Mouse (Mus musculus): ENCODE results near the gene Madcam1. TPM values are rescaled to one million over a fixed set of nuclear protein-coding genes. Genes with fewer than 3 reads are reported as not detected.

Gene Madcam1
- polyA plus RNA-seq (2014; fragmentation: Illumina TruSeq; extraction: RNeasy Lipid Tissue Mini Kit (QIAGEN cat#74804); ENCODE audit: low replicate concordance), result not detected

GRCm38 (mm10) chr10:79664131-79664665 lies at the start of gene Madcam1:
Gene Madcam1, plus strand, starts transcription at chr10:79664559.

GRCm38 (mm10) chr10:79637128-79638110 lies 26.9 kb upstream of the Madcam1 start, which contains the start of gene Shc2:
Gene Shc2, minus strand, starts transcription at chr10:79637918.

GRCm38 (mm10) chr10:79645711-79646110 lies 18.6 kb upstream of the Madcam1 start, which contains the start of gene Odf3l2:
Gene Odf3l2, minus strand, starts transcription at chr10:79645738.

GRCm38 (mm10) chr10:79668771-79669575 lies 4.6 kb downstream of the Madcam1 start, which contains the start of gene Tpgs1:
Gene Tpgs1, plus strand, starts transcription at chr10:79669369.

GRCm38 (mm10) chr10:79681591-79682245 lies 17.4 kb downstream of the Madcam1 start, which contains the start of gene Cdc34:
Gene Cdc34, plus strand, starts transcription at chr10:79682195.

GRCm38 (mm10) chr10:79688720-79689119 lies 24.4 kb downstream of the Madcam1 start, which contains the start of gene Gzmm:
Gene Gzmm, plus strand, starts transcription at chr10:79689020.

DNA sequence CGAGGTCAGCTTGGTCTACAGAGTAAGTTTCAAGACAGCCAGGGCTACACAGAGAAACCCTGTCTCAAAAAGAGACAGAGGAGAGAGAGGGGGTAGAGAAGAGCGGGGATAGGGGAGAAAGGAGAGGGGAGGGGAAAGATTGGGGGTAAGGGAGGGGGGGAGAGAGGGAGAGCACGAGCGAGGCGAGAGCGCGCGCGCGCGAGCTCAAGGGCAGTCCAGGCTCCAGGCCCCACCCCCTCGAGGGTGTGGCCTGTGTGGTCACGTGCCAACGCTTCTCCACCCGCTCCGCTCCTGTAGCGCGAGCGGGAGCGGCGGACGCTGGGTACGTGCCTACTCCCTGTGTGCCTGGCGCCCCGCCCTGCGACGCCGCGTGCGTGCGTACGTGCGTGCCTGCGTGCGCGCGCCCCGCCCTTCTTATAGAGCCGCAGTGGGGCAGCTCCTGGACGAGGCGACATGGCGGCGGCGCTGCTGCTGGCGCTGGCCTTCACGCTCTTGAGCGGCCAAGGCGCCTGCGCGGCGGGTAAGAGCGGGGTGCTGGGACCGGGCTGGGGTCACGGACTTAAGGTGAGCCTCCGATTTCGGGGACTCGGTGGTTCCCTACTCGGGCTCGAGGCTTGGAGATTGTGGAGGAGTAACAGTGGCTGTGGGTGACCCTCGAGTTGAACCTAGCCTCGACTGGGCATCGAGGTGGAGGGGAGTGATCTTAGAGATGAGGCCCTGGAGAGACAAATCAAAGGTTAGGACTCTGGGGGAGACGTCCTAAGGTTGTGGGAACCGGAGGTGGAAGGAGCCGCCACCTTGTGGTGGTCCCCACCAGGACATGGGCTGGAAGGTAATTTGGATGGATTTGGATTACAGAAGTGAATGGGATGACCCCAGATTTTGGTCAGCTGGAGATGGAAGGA lies 40.0 kb downstream of the Madcam1 start, which contains the start of gene Bsg:
Gene Bsg, plus strand, starts transcription at position 427 of the 905 bp plus-strand sequence.

GRCm38 (mm10) chr10:79716254-79716987 lies 52.1 kb downstream of the Madcam1 start, which contains the start of gene Hcn2:
Gene Hcn2, plus strand, starts transcription at chr10:79716634.

Other genes starting within 250 kb of the Madcam1 start
- gene Vmn2r83, start 195.8 kb upstream of the Madcam1 start, polyA plus RNA-seq (2014; fragmentation: Illumina TruSeq; extraction: RNeasy Lipid Tissue Mini Kit (QIAGEN cat#74804); ENCODE audit: low replicate concordance), result not detected
- gene Plpp2, start 130.8 kb upstream of the Madcam1 start, polyA plus RNA-seq (2014; fragmentation: Illumina TruSeq; extraction: RNeasy Lipid Tissue Mini Kit (QIAGEN cat#74804); ENCODE audit: low replicate concordance), result 6.5 TPM
- not detected for gene Mier2, start 109.4 kb upstream of the Madcam1 start, polyA plus RNA-seq (2014; fragmentation: Illumina TruSeq; extraction: RNeasy Lipid Tissue Mini Kit (QIAGEN cat#74804); ENCODE audit: low replicate concordance)
- not detected for gene Theg, start 77.2 kb upstream of the Madcam1 start, polyA plus RNA-seq (2014; fragmentation: Illumina TruSeq; extraction: RNeasy Lipid Tissue Mini Kit (QIAGEN cat#74804); ENCODE audit: low replicate concordance)
- 0.11 TPM for gene C2cd4c, start 50.5 kb upstream of the Madcam1 start, polyA plus RNA-seq (2014; fragmentation: Illumina TruSeq; extraction: RNeasy Lipid Tissue Mini Kit (QIAGEN cat#74804); ENCODE audit: low replicate concordance)
- 0.30 TPM for gene Shc2, start 26.6 kb upstream of the Madcam1 start, polyA plus RNA-seq (2014; fragmentation: Illumina TruSeq; extraction: RNeasy Lipid Tissue Mini Kit (QIAGEN cat#74804); ENCODE audit: low replicate concordance)
- not detected for gene Odf3l2, start 18.8 kb upstream of the Madcam1 start, polyA plus RNA-seq (2014; fragmentation: Illumina TruSeq; extraction: RNeasy Lipid Tissue Mini Kit (QIAGEN cat#74804); ENCODE audit: low replicate concordance)
- gene Tpgs1, start 4.8 kb downstream of the Madcam1 start, polyA plus RNA-seq (2014; fragmentation: Illumina TruSeq; extraction: RNeasy Lipid Tissue Mini Kit (QIAGEN cat#74804); ENCODE audit: low replicate concordance), result not detected
- not detected for gene Cdc34, start 17.6 kb downstream of the Madcam1 start, polyA plus RNA-seq (2014; fragmentation: Illumina TruSeq; extraction: RNeasy Lipid Tissue Mini Kit (QIAGEN cat#74804); ENCODE audit: low replicate concordance)
- not detected for gene Gzmm, start 24.5 kb downstream of the Madcam1 start, polyA plus RNA-seq (2014; fragmentation: Illumina TruSeq; extraction: RNeasy Lipid Tissue Mini Kit (QIAGEN cat#74804); ENCODE audit: low replicate concordance)
- gene Bsg, start 39.9 kb downstream of the Madcam1 start, polyA plus RNA-seq (2014; fragmentation: Illumina TruSeq; extraction: RNeasy Lipid Tissue Mini Kit (QIAGEN cat#74804); ENCODE audit: low replicate concordance), result 328 TPM
- not detected for gene Hcn2, start 52.1 kb downstream of the Madcam1 start, polyA plus RNA-seq (2014; fragmentation: Illumina TruSeq; extraction: RNeasy Lipid Tissue Mini Kit (QIAGEN cat#74804); ENCODE audit: low replicate concordance)
- not detected for gene Polrmt, start 82.0 kb downstream of the Madcam1 start, polyA plus RNA-seq (2014; fragmentation: Illumina TruSeq; extraction: RNeasy Lipid Tissue Mini Kit (QIAGEN cat#74804); ENCODE audit: low replicate concordance)
- not detected for gene Fgf22, start 90.5 kb downstream of the Madcam1 start, polyA plus RNA-seq (2014; fragmentation: Illumina TruSeq; extraction: RNeasy Lipid Tissue Mini Kit (QIAGEN cat#74804); ENCODE audit: low replicate concordance)
- 0.41 TPM for gene Rnf126, start 102.4 kb downstream of the Madcam1 start, polyA plus RNA-seq (2014; fragmentation: Illumina TruSeq; extraction: RNeasy Lipid Tissue Mini Kit (QIAGEN cat#74804); ENCODE audit: low replicate concordance)
- gene Fstl3, start 112.7 kb downstream of the Madcam1 start, polyA plus RNA-seq (2014; fragmentation: Illumina TruSeq; extraction: RNeasy Lipid Tissue Mini Kit (QIAGEN cat#74804); ENCODE audit: low replicate concordance), result 0.45 TPM
- gene Prss57, start 126.4 kb downstream of the Madcam1 start, polyA plus RNA-seq (2014; fragmentation: Illumina TruSeq; extraction: RNeasy Lipid Tissue Mini Kit (QIAGEN cat#74804); ENCODE audit: low replicate concordance), result not detected
- gene Palm, start 129.0 kb downstream of the Madcam1 start, polyA plus RNA-seq (2014; fragmentation: Illumina TruSeq; extraction: RNeasy Lipid Tissue Mini Kit (QIAGEN cat#74804); ENCODE audit: low replicate concordance), result not detected
- 3.9 TPM for gene Misp, start 156.4 kb downstream of the Madcam1 start, polyA plus RNA-seq (2014; fragmentation: Illumina TruSeq; extraction: RNeasy Lipid Tissue Mini Kit (QIAGEN cat#74804); ENCODE audit: low replicate concordance)
- gene Ptbp1, start 189.9 kb downstream of the Madcam1 start, polyA plus RNA-seq (2014; fragmentation: Illumina TruSeq; extraction: RNeasy Lipid Tissue Mini Kit (QIAGEN cat#74804); ENCODE audit: low replicate concordance), result 52.9 TPM
- gene Prtn3, start 209.9 kb downstream of the Madcam1 start, polyA plus RNA-seq (2014; fragmentation: Illumina TruSeq; extraction: RNeasy Lipid Tissue Mini Kit (QIAGEN cat#74804); ENCODE audit: low replicate concordance), result not detected
- not detected for gene Plppr3, start 210.1 kb downstream of the Madcam1 start, polyA plus RNA-seq (2014; fragmentation: Illumina TruSeq; extraction: RNeasy Lipid Tissue Mini Kit (QIAGEN cat#74804); ENCODE audit: low replicate concordance)
- gene Elane, start 221.7 kb downstream of the Madcam1 start, polyA plus RNA-seq (2014; fragmentation: Illumina TruSeq; extraction: RNeasy Lipid Tissue Mini Kit (QIAGEN cat#74804); ENCODE audit: low replicate concordance), result not detected
- gene Cfd, start 226.3 kb downstream of the Madcam1 start, polyA plus RNA-seq (2014; fragmentation: Illumina TruSeq; extraction: RNeasy Lipid Tissue Mini Kit (QIAGEN cat#74804); ENCODE audit: low replicate concordance), result 0.67 TPM
- gene Med16, start 244.4 kb downstream of the Madcam1 start, polyA plus RNA-seq (2014; fragmentation: Illumina TruSeq; extraction: RNeasy Lipid Tissue Mini Kit (QIAGEN cat#74804); ENCODE audit: low replicate concordance), result 0.11 TPM
- gene Gm26602, start 246.3 kb downstream of the Madcam1 start, polyA plus RNA-seq (2014; fragmentation: Illumina TruSeq; extraction: RNeasy Lipid Tissue Mini Kit (QIAGEN cat#74804); ENCODE audit: low replicate concordance), result not detected